Mouse (Mus musculus) heart, postnatal 36 days (tissue): ENCODE data around the gene Pbx1. TPM values are rescaled to one million over a fixed set of nuclear protein-coding genes. Genes with fewer than 3 reads are reported as not detected.
A peak's percentile ranks its signal among the peaks of the same experiment; 100 is the strongest.

ENCODE experiments used
- DNase-seq, 2 experiments: peaks; one replicate each; pipeline ENCODE4 v3.0.0; 2021 to 2022
- intact Hi-C: fragments of 180-260 bp; cut with DNase I; formaldehyde crosslinking; loops from one replicate; pipeline ENCODE4 v1.15.1; 2025
- total RNA-seq, 2 experiments: library from RNA; stranded (reverse); gene quantifications; 2 replicates each; pipeline ENCODE4 v1.2.3; 2021

The Pbx1 gene
- total RNA-seq, 2 experiments from 2014 or later, result 47.2 to 63.0 TPM

DNA sequence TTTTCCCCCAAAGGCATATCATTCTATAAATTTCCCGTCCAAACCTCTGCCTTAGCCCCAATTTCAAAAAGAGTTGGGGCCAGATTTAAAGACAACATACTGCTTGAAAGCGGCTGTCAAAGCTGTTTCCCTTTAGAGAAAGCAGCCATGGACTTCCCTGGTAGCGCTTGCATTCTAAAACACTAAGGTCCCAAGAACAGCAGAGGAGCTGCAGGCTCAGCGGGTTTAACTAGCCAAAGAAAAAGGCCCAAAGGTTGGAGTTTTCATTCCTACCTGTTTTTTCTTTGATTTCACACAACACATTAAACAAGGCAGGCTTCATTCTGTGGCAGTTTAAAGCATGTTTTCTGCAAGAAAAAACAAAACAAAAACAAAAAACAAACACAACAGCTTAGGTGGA, 4.5 kb downstream of the Pbx1 start:
- intact Hi-C loops, result no loop called here
- no peak for DNase-seq

DNA sequence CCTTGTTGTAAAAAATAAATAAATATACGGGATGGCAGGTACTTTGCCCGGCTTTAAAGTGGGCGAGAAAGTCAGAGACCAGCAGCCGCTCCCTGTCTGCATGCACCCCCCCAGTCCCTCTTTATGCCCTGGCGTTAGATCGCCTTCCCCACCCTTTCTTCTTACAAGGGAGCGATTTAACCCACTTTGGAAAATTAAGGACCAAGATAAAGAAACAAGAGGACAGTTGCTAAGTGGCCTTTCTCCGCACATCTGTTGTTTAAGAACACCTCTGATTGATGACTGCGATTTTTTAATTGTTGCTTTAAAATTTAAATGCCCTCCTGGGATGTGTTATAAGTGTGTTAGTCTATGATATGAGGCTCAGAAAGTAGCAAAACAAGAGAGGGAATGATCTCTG, 5.2 kb downstream of the Pbx1 start:
- intact Hi-C loops, result no loop called here
- no peak for DNase-seq

DNA sequence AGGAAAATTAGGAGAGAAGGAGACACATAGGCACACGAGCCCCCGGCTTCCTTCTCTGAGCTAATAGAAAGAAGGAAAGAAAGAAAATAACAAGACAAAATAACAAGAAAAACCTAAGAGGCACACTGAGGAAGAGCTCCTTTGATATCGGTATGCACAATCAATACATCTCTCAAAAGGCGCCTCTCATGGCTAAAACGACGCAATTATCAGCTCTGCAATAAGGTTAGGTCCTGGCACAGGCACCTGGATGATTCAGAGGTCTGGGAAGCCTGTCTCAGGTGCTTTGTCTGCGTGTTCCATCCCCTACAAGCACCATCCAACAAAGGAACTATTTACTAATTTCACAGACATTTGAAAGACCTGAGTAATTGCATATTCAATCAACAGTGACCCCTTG, 5.8 kb downstream of the Pbx1 start:
- intact Hi-C loops, result no loop called here
- no peak for DNase-seq

DNA sequence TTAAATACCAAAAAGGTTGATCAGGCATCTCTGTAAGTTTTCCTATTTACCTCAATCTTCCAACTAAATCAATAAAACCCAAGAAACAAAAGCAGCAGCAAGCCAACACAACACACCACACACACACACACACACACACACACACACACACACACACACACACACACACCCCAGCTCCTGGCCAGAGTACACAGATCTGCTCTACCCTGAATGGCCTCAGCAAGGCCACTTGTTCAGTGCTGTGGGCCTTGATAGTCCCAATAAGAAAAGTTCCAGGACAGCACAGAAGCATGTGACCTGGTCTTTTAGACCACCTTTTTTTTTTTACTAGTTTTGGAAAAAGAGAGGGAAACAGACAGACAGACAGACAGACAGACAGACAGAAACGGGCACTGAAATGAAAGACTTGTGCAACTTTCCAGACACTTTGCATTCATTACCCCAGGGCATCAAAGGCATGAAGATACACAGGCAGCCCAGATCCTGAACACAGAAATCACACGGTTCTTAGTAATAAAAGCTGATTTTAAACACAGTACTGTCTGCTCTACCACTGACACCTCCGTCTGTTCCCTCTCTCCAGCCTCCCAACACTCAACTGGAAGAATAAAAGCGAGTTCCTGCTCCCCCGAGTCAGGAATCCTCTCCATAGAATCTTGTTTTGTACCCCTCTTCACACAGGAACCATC, 6.9 kb downstream of the Pbx1 start:
- intact Hi-C loops, result no loop called here

DNA sequence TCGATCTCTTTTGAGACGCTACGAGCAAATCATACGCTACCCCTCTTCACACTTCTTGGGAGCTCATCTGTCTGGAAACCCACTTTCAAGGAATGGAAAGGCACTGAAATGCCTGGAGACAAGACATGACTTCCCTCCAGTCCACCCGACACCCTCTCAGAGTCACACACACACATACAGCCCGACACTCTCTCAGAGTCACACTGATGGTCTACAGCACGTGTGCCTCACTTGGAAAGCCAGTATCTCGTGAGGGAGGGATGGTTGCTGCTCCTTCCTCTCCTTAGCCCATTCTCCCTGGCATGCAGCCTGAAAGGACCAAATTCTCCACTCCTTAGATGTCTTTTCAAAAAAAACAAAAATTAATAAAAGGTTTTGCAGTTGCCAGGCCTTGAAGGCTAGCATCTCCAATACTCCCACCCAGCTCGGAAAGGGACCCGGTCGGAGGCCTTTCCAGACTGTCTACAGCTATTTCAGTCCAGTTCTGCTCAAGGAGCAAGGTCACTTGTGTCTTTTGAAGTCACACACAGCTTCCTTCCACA, 8.6 kb downstream of the Pbx1 start:
- DNase-seq, result peak in 1 of 2 experiments; percentile 18
- intact Hi-C loops, result no loop called here

More for the DNA sequence above, 6.9 kb downstream of the Pbx1 start:
- DNase-seq, result no peak

DNA sequence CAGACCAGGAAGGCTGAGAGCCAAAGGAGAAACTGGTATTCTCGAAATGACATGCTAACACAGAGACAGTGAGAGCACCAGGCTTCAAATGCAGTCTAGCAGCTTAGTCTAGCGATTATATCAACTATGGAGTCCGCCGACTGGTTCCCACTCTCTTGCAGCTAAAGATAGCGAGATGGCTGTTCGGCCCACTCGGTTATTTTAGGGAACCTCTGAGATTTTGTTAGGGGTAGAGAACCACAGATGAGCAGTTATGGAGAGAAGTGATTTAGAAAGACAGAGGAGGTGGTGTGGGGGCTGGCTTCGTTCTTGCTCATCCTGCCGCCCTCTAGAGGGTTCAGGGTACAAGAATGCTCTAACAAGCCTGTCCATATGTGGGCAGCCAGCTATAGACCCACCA, 13.2 kb downstream of the Pbx1 start:
- intact Hi-C loops, result no loop called here
- no peak for DNase-seq

DNA sequence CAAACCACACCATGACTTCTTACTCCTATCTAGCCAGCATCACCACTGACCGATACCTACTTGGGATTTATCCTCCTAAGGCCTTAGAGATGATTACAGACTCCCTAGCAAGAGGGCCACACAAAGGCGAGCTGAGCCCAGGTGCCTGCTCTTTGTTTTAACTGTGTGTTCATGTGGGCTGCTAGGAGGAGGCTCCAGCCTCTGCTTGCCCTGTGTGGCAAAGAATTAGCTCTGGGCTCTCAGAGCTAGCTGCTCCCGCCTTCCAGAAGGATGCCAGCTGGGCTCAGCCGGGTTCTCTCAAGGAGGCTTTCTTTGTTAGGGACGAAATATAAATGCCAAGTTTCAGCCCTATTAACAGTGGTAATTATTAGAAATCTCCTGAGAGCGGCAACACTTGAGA, 14.4 kb downstream of the Pbx1 start:
- no peak for DNase-seq
- intact Hi-C loops, result no loop called here

DNA sequence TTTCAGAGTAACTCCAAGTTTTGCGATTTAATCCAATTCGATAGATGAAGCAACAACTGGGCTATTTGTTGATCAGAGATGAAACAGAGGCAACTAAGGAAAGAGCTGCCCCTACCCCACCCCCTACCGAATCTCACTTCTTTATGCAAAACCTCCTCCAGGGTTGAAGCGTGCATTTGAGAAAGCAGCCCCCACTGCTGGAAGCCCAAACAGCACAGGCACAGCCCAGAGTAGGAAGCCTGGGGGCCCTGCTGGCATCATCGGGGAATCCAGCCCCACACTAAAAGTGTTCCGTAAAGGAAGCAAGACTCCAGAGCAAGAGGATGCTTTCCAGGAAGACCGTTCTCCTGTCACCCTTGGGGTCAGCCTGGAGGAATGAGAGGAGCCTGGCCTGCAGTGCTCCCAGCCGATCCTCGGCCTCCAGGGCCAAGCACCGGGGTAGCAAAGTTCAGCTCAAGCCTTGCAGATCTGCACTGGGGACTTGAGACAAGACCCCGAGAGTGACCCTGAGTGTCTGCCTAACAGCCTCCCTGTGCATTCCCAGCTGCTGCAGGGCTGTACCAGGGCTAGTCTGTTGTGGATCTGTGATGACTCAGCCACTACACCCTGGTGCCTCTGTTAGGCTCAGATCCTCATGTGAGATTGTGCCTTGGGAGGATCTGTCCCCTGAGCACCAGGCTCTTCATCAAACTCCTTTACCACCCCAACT, 15.2 kb downstream of the Pbx1 start:
- peak in 1 of 2 experiments; percentile 15 for DNase-seq
- intact Hi-C loops, result no loop called here

DNA sequence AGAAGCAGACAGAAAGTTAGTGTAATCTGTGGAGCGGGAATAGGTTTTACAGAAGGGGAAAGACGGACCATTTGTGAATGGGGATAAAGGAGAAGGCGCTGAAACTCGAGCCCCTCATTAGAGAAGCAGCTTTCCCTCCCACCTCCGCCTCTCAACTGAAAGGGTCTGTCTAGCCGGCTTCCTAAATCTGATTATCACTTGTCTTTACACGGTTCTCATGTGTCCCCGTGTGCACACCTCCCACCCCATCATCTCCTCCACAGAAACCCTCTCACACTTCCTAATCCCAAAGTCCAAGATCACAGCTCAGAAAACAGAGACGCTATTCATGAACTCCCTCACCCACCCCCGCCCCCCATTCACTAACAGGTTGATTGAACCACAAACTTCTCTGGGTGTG, 21.5 kb downstream of the Pbx1 start:
- intact Hi-C loops, result no loop called here
- DNase-seq, result no peak

DNA sequence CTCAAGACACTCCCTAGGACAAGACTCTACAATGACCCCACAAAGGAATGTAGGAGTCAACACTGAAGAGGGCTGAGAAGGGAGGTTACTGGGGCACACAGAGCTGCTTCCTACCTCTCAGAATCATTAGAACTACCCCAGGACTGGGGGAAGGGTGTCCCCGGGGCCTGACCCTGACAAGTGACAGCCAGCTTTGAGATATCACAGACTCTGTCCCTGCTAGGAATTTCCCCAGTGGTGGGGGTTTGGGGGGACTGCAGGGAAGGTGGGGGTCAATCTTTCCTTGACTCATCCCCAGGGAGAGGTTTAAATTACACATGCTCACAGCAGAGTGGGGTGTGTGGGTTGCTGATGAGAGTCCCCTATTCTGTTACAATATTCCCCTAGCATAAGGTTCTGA, 22.0 kb downstream of the Pbx1 start:
- intact Hi-C loops, result no loop called here

DNA sequence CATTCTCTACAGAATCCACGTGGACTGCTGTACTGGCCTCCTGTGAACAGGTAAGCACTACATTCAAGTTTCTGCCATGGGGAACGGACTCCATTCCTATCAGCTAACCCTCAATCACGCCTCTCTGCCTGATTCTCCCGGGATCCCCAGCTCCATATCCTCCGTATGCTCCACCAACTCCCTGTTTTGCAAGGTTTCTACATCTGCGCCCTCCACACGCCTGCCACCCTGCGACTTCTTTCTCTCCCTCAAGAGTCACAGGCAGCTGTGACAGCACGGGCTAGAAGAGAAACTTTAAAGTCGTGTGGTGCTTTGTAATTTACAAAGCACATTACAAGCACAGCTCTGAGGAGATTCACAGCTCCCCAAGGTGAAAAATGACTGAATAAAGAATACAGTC, 23.3 kb downstream of the Pbx1 start:
- no peak for DNase-seq
- intact Hi-C loops, result no loop called here

More for the DNA sequence above, 22.0 kb downstream of the Pbx1 start:
- no peak for DNase-seq

DNA sequence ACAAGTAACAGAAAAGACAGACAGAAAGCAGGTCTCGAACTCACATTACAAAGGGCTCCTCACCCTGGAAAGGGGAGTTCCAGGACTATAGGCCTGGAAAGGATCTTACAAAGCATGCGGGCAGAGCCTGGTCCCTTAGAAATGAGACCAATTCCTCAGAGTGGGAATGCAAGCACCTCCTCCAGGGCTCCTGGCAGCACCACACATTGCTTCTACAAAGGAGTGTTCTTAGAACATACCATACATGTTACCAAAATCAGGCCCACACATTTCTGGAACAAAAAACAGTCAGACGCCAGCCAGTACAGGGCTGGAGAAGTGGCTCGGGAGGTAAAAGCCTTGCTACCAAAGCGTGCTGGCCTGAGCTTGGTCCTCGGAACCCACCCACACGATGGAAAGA, 24.1 kb downstream of the Pbx1 start:
- intact Hi-C loops, result no loop called here
- DNase-seq, result no peak

DNA sequence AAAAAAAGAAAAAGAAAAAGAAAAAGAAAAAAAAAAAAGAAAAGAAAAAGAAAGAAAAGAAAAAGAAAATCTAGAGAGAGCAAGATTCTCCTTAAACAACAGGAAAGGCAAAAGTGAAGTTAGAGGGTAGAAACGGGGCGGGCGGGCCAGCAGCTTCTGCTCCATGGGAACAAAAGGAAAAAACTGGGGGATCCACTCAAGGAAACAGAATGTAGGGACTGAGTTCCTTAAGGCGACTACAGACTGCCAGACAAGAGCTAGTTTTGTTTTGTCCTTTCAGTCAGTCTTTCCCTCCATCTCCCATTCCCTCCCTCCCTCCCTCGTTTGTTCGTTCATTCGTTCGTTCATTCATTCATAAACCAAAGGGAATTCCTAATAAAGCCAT, 25.8 kb downstream of the Pbx1 start:
- no peak for DNase-seq
- intact Hi-C loops, result no loop called here

DNA sequence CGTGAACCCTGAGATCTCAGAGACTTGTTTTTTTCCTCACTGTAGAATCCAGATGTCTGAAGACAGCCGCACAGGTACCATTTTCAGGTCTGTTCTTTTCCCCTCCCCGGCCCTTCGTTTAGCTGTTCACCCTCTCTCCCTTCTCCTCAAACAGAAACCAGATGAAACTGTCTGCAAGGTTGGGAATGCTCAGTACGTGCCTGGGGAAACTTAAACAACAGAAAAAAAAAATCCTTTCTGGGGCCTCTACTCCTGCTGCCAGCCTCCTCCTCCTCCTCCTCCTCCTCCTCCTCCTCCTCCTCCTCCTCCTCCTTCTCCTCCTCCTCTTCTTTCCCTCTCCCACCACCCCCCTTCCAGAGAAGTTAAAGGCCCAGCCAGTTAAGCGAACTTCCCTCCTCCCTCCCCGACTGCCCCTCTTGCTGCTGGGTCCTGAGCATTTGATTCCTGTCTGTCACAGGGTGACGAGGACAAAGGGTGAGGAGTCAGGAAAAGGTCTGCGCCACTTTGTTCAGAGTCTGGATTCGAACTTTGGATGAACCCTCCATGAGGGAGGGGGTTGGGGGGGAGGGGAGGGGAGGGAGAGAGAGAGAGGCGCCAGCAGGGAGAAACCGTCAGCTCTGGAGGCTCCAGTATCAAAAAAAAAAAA, 26.3 kb downstream of the Pbx1 start:
- intact Hi-C loops, result no loop called here
- no peak for DNase-seq

DNA sequence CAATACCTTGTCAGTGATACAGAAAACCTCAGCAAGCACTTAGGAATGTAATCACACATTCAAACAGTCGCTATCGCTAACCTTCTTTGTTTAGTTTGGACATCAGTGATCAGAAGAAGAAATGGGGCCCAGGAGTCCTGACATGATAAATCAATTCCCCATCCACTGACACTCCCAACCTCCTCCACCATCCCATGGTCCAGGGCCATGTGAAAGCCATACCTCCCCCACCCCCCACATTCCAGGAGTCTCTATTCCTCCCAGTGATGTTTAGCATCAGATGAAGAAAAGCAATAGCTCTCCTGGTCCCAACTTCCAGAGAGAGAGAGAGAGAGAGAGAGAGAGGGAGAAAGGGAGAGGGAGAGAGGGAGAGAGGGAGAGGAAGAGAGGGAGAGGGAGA, 28.5 kb downstream of the Pbx1 start:
- no peak for DNase-seq
- intact Hi-C loops, result no loop called here

DNA sequence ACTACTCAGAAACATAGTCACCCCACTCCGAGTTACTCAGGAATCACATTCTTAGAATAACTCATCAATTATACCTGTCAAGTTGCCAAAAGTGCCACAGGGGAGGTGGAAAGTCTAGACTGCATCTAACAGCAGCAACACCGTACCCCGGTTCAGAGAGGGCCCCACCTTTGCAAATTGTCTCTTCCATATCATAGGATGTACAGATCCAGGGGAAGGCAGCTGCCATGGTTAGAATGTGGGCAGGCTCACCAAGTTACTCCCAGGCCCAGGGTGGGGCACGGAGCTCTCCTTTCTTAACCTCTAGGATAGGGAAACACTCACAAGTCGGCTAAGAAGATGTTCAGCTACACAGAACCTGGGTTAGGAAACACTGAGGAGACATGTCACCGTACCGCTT, 29.4 kb downstream of the Pbx1 start:
- DNase-seq, result no peak
- intact Hi-C loops, result no loop called here

DNA sequence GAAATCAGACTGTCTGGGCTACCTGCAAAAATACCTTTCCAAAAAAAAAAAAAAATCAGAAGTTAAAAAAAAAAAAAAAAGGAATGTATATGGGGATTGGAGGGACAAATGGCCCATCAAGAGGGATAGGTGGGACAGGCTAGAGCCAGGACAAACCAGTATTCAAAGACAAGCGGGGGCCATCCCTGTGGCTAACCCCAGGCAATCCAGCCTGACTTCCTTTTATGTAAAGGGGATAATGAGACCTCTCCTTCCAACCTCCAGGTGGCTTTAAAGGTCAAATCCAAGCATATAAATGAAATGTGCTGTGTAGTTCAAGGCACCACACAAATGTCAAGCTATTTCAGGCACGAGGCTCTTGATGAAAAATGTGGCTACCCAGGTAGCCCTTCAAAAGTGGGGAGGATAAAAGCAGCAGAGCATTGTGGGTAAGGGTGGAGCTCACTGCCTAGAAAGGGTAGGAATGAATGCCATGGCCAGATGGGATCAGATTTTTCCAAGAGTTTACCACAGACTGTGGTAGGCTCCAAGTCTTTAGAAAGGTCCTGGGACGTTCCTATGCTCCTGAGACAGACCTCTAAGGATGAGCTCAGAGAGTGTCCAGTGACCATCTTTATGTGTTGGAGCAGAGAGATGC, 36.4 kb downstream of the Pbx1 start:
- DNase-seq, result no peak
- intact Hi-C loops, result no loop called here

DNA sequence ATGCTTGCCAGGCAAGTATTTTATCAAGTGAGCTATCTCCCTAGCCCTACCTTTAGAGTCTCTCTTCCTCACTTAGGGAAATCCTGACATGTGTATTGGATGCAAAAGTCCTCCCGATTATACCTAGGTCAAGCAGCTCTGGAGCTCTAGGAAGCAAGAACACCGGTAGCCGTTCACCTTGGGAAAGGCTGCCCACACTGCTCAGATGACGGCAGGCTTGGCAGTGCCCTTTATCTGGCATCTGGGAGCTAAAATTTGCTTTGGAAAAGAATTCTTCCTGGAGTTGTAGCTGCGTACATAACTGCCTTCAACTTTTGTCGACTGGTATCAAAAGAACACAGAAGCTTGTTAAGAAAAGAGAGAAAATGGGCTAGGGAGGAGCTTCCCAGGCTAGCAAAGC, 37.5 kb downstream of the Pbx1 start:
- peak in 1 of 2 experiments; percentile 49 for DNase-seq
- intact Hi-C loops, result no loop called here

DNA sequence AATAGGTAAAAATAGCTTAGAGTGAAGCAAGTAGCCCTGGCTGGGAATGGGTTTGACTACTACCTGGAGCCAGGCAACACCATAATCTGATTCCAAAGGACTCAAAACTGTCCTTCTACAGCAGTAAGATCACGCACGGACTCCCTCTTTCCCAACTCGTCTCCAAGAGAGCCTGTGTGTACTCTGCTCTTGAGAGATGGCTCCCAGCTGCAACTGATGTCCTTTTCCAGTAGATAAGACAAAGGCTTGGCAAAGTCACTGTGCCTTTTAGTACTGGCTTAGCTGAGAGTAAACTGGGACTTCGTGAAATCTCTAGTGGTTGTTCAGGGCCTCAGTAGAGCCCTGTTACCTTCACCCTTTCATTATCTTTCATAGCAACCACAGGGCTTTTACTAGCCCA, 38.6 kb downstream of the Pbx1 start:
- intact Hi-C loops, result loop anchor here (2.0 kb wide), 1 partner anchor 37 kb away; no protein-coding TSS in a partner anchor
- peak in 1 of 2 experiments; percentile 46 for DNase-seq

DNA sequence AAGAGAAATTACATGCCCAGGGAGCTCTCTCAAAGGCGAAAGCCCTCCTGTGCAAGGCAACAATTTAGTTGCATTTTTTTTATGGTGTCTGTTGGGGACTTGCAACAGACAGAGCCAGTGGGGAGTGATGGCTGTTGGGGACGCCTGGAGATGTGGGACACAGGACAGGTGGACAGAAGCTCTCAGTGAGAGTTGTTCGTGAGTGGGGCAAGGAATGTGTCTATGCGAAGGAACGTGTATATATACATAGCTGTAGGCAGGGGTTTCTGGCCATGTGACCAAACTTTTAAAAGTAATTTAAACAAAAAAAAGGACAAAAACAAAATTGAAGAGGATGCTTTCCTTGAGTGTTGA, 39.6 kb downstream of the Pbx1 start:
- intact Hi-C loops, result loop anchor here (2.0 kb wide), 1 partner anchor 38 kb away; no protein-coding TSS in a partner anchor

More for the DNA sequence above, 39.6 kb downstream of the Pbx1 start:
- no peak for DNase-seq
